Mouse (Mus musculus) monocyte, adult 59 days (primary cell): ENCODE measurements around the gene Ndufa3. TPM values are rescaled to one million over a fixed set of nuclear protein-coding genes. Genes with fewer than 3 reads are reported as not detected.

Experiments
- total RNA-seq, 2 experiments: library from RNA; stranded (reverse); gene quantifications; one replicate each; pipeline ENCODE4 v1.2.4; 2023

Ndufa3 gene
- 100 to 1,000 TPM; 329 to 362 TPM for total RNA-seq

DNA sequence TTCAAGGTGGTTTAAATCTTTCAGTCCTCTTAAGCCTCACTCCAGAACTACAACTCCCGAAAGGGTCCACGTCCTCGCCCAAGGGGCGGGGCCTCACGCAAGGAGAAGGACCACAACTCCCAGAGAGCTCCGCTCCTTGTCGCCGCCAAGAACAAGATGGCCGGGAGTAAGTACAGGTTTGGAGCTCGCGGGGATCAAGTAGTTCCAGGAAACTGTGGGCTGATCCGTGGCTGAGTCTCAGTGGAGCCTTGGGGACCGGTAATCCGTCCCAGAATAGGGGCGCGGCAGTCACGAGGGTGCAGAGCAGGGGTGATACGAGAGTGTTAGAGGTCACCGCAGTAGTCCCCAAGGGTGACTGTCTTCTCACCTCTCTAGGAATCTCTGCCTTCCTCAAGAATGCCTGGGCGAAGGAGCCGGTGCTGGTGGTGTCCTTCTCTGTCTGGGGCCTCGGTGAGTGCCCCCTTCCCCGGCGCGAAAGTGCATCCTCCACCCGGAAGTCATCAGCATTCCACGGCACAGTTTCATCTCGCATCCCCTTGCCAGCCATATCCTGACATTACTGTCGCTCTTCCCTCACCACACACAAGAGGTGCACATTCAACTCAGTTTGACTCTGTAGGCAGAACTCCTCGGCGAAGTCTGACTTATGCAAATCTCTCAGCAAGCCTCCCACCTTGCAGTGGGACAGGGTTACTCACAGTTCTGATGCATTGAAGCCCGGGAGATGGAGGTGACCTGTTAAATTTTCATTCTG, at the start of gene Ndufa3:
Ndufa3 (plus strand) TSS at position 132 of the 754 bp plus-strand sequence.

DNA sequence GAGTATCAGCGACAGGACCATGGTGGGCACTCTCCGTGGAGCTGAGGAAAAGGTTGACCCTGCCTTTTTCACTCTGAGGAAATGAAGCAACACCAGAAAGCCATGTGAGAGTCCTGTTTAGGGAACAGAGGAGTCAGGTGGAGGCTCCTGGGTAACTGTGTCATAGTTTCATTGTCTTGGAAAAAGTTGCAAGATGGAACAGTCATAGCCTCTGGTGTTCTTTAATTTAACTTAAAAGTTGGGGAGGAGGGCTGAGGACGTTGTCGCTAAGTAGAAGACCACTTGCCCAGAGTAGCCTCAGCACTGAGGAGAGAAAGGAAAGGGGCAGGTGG, 1.1 kb upstream of the Ndufa3 start, which contains the start of gene Oscar:
Oscar (minus strand) TSS at position 101 of the 332 bp plus-strand sequence.

DNA sequence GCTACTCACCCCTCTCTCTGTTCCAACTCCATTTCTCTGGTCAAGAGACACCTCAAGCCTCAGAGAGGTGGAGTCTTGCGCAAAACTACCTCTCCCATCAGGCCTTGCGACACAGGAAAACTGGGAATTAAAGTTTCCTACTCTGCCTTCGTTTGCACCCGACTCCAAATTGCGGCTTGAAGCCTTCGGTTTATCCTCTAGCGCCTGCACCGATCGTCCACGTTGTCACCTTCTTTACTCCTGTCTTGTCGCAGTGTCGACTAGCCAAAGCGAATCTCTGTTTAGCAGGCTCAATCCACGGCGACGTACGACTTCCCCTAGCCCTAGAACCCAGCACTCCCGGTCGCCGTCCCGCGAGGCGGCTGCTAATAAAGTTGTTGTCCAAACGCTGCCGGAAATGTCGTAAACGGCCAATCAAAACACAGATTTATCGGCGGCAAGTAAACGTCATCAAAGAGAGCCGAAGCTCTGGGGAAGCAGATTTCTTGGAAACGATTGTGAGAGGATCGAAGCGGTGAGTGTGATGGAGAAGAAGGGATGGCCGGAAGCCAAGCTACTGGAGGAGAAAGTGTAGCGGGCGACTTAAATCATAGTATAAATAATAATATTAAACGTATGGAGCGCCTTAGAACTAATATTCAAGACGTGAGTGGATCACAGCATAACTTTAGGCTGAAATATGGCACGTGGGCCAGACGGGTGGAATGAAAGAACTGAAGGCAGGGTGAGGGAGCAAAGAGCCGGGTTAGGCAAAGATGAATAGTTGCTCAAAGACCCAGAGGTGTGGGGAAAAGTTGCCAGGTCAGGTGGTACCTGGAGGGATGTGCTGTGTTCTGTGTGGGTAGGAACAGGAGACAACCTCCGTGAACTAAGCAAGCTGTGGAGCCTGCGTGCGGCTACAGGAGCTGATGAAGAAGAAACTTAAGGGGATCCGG, 12.6 kb downstream of the Ndufa3 start, which contains the start of the genes Tfpt and Prpf31:
Tfpt (minus strand) TSS at position 387 of the 935 bp plus-strand sequence.
Prpf31 (plus strand) TSS at position 443 of the 935 bp plus-strand sequence.

DNA sequence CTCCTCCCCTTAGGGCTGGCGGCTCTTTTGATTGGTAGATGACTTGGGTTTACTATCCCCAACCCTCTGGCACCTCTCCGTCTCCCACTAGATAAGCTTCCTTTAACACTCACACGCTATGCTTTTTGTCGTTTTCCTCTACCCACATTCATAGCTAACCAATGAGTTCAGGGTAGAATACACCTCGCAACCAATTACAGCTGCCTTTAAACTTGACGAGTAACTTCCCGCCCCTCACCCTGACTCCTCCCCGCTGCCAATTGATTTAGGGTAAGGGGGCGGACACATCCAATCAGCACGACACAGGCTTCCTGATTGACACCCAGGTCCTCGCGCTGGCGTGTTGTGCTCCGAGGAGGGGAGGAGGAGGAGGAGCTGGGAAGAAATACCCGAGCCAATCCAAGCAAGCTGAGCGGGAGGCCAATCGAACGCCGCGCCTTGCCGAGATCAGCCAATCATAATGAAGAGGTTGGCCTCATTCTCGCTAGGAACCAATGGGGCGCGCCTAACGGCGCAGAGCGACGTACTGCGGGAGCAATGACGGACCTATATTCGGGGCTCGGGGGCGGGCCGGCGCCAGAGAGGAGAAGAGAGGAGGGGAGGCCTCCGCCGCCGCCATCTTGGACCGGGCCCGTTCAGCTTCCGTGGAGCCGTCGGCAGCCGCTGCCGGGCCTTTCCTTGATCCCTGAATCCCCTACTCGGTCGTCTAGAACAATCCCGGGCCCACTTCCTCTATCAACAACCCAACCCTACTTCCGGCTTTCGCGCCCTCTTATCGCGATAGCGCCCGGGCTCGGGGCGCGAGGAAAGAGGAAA, 27.7 kb downstream of the Ndufa3 start, which contains the start of gene Cnot3:
Cnot3 (plus strand) TSS at position 597 of the 816 bp plus-strand sequence.

DNA sequence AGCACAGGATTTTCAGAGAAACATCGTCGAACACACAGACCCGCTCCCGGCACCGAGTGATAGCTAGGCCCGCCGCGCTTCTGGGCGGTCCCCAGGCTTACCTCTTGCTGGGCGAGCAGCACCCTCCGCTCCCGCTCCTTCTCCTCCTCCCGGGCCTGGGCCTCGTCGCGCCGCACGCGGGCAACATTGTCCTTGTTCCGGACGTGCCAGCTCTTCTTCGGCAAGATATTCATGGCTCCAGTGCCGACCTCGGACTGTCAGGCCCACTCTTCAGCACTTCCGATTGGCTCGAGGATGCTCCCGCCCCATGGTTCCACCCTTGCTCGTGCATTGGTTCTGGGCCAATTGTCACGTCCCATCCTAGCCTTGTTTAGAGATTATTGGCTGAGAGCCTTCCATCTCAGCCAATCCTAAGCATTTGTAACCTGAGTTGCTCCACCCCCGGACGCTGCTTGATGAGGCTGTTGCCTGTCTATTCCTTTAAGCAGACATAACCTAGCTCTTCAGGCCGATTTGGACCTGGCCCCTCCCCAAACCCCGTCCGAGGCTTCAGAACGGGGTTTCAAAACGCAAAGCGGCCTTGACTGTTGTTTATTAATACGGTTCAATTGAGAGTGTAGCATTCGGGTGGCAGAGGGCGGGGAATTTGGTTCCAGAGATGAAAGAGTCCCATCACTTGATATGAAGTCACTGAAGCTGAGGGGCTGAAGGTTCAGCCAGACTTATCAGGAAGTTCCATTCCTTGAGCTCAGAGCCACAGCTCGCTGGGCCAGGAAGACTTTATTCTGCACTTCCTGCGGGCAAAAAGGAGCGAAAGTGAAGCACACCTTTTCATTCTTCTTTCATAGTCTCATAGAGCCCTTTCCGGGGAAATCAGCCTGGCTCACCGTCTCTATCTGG, 48.3 kb downstream of the Ndufa3 start, which contains the start of gene Leng1:
Leng1 (minus strand) TSS at position 626 of the 900 bp plus-strand sequence.

Other genes with a start within 250 kb of the Ndufa3 start
- under 1 TPM in 1 of 2 experiments, not detected in 1; 0.60 TPM for gene Cacng8, start 226.7 kb upstream of the Ndufa3 start, total RNA-seq
- under 1 TPM in 1 of 2 experiments, not detected in 1; 0.43 TPM for gene Cacng6, start 193.2 kb upstream of the Ndufa3 start, total RNA-seq
- 1 to 10 TPM; 3.9 to 9.3 TPM for gene Tarm1, start 114.7 kb upstream of the Ndufa3 start, total RNA-seq
- gene Oscar, start 1.2 kb upstream of the Ndufa3 start, total RNA-seq = not detected
- 10 to 100 TPM; 21.3 to 26.8 TPM for gene Tfpt, start 12.6 kb downstream of the Ndufa3 start, total RNA-seq
- gene Prpf31, start 12.6 kb downstream of the Ndufa3 start, total RNA-seq = 10 to 100 TPM; 30.8 to 31.8 TPM
- gene Cnot3, start 27.9 kb downstream of the Ndufa3 start, total RNA-seq = 100 to 1,000 TPM in 1 of 2 experiments, 10 to 100 TPM in 1; 93.9 to 100 TPM
- gene Leng1, start 48.5 kb downstream of the Ndufa3 start, total RNA-seq = 1 to 10 TPM; 6.4 to 9.4 TPM
- 1 to 10 TPM; 6.4 to 6.8 TPM for gene Tmc4, start 60.2 kb downstream of the Ndufa3 start, total RNA-seq
- 10 to 100 TPM; 35.3 to 42.7 TPM for gene Tsen34, start 75.5 kb downstream of the Ndufa3 start, total RNA-seq
- gene Mboat7, start 76.2 kb downstream of the Ndufa3 start, total RNA-seq = 100 to 1,000 TPM; 103 to 105 TPM
- gene Rps9, start 86.6 kb downstream of the Ndufa3 start, total RNA-seq = 1,000 to 10,000 TPM; 1,985 to 2,114 TPM
- 100 to 1,000 TPM; 343 to 375 TPM for gene Pirb, start 103.0 kb downstream of the Ndufa3 start, total RNA-seq
- gene Gm15448, start 208.3 kb downstream of the Ndufa3 start, total RNA-seq = 10 to 100 TPM; 70.0 to 75.3 TPM
- gene Pira2, start 227.7 kb downstream of the Ndufa3 start, total RNA-seq = 100 to 1,000 TPM in 1 of 2 experiments, 10 to 100 TPM in 1; 87.0 to 101 TPM